Mouse (Mus musculus) cortical plate, adult 2 months (tissue): ENCODE results near the gene Olfr237-ps1.

Experiments
- CTCF ChIP-seq: fragments of 200-500 bp; IDR thresholded peaks from 2 replicates; pipeline ENCODE4 v1.5.1; 2011; ENCODE audit warnings: mild to moderate bottlenecking, control low read depth, low read length; ENCODE audit not compliant: insufficient read depth; ENCODE audit errors: extremely low read depth
- POLR2A ChIP-seq: fragments of 200-500 bp; IDR thresholded peaks from 2 replicates; pipeline ENCODE4 v1.6.1; 2011; ENCODE audit warnings: mild to moderate bottlenecking, low read length, control low read depth; ENCODE audit not compliant: insufficient read depth; ENCODE audit errors: extremely low read depth

DNA sequence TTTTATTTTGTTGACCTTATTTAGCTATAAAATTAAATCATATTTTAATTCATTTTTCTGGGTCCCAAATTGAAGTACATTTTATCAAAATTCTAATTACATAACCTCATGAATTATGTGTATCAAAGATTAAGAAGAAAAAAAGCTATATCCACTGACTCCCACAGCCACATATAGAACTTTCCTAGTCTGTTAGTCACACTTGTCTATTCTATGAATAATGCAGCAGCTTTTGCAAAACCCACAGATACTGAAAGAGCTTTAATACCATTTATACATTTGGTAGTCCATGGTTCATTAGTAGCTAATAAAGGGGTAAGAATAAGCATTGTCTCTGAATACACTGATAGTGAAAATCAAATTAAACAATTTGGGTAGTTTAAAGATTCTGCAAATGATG, 56.4 kb downstream of the Olfr237-ps1 start:
- TF ChIP-seq POLR2A (no peak), CTCF (no peak)
